Mouse (Mus musculus): ENCODE results near the gene Pigt.

The Pigt gene

DNA sequence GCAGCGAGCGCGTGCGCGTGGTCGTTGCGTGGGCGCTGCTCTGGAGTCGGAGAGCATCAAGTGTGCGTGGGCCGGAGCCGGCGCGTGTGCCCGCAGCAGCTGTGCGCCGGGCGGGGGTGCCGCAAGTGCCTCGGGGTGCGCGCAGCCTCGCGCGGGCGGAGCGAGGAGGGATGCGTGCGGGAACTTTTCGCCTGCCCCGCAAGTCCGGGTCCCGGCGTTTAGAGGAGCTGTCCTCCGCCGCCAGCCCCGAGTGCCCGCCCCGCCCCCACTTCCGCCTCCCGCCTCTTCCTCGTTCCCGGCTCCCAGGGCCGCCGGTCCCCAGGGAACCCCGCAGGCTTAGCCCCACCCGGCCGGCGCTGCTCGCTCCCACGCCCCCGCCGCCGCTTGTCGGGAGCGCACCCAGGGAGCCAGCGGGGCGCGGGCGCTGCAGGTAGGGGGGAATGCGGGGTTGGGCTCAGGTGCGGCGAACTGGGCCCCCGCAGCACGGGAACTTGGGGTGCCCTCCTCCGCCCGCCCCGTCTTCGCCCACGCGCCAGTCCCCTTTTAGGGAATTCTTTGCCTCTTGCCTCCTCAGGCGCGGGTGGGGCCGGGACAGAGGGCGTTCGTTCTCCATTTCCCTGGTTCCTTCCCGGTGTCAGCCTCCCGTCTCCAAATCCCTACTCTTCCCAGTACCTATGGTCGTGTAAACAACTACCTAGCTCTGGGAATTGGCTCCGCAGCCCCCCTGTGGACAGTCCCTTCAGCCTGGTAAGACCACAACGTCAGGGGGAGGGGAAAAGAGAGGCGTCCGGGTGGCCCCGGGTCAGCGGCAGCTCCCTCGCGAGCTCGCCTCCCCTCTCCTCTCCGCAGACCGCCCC is 10.8 kb upstream of the Pigt start:
- peak; percentile 60 for DNase-seq (ENCODE audit: low spot score)

GRCm38 (mm10) chr2:164487115-164487527 is 10.2 kb upstream of the Pigt start:
- DNase-seq (ENCODE audit: low spot score), result no peak

GRCm38 (mm10) chr2:164487812-164488211 is 9.5 kb upstream of the Pigt start:
- DNase-seq (ENCODE audit: low spot score), result no peak

- no peak for DNase-seq (ENCODE audit: low spot score)
Observed at GRCm38 (mm10) chr2:164494126-164494525, 3.2 kb upstream of the Pigt start.

- DNase-seq (ENCODE audit: low spot score), result no peak
Observed at GRCm38 (mm10) chr2:164496331-164496730, 989 bp upstream of the Pigt start.

GRCm38 (mm10) chr2:164497691-164498268 is 460 bp downstream of the Pigt start:
- no peak for DNase-seq (ENCODE audit: low spot score)

GRCm38 (mm10) chr2:164499317-164499716 is 2.0 kb downstream of the Pigt start:
- no peak for DNase-seq (ENCODE audit: low spot score)

GRCm38 (mm10) chr2:164500511-164500910 is 3.2 kb downstream of the Pigt start:
- DNase-seq (ENCODE audit: low spot score), result no peak

DNA sequence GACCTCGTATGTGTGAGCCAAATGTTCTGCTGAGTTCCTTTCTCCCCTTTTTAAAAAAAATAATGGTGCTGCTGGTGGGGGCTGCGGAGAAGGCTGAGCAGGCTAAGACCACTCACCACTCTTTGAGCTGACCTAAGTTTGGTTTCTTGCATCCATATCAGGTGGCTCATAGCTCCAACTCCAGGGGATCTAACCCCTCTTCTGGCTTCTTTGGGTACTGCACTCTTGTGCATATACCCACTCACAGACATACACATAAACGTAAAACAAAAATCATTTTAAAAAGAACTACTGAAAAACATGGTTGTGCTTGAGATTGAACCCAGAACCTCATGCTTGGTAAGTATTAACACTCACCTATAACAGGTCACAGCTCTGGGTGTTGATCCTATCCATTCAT is 7.6 kb downstream of the Pigt start:
- DNase-seq (ENCODE audit: low spot score), result no peak

DNA sequence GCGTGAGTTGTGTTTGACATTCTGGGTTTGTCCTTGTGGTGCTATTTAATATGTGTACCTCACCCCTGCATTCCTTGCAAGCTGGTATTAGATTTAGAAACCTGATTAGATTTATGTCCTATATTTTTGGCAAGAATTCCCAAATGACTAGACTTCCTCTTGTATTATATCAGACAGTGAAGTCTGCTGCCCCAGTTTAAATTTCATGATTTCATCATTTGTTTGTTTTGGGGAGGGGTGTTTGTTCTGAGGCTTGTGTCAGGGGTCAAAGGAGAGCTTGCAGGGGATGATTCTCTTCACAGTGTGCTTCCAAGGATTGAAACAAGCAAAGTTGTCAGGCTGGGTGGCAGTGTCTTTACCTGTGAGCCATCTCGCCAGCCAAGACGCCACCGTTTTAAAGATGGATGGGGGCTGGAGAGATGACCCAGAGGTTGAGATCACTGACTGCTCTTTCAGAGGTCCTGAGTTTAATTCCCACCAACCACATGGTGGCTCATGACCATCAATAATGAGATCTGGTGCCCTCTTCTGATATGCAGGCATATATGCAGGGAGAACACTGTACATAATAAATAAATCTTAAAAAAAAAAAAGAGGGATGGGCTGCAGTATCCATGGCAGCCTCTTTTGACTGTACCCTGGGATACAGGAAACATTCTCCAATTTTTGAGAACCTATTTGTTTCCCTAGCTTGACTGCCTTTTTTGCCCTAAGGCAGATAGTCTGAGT is 8.5 kb downstream of the Pigt start:
- DNase-seq (ENCODE audit: low spot score), result no peak

GRCm38 (mm10) chr2:164507811-164508210 is 10.5 kb downstream of the Pigt start:
- DNase-seq (ENCODE audit: low spot score), result no peak

DNA sequence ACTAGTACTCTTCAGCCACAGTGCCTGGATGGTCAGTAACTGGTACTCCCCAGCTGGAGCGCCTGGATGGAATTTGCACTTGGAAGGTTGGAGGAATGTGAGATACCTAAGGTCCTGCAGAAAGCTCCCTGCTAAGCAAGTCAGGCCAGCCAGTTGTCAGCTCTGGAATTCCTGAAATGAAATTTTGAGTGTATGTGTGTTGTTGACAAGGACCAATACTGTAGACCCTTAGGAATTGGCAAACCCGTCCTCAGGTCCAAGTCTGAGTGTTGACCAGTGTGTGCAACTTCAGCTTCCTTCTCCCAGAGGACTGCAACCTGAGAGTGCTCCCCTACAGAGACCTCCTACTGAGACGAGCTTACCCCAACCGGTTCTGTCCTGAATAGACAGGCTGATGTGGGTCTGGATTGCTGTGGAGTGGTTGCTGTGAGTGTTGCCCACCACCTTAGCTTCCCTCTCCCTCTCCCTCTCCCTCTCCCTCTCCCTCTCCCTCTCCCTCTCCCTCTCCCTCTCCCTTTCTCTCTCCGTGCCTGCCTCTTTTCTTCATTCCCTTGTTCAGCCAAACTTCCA is 13.4 kb downstream of the Pigt start:
- peak; percentile 50 for DNase-seq (ENCODE audit: low spot score)

- DNase-seq (ENCODE audit: low spot score), result peak; percentile 57
Observed at GRCm38 (mm10) chr2:164512121-164512909, 15.0 kb downstream of the Pigt start.

- peak; percentile 85 for DNase-seq (ENCODE audit: low spot score)
Observed at GRCm38 (mm10) chr2:164513389-164513788, 16.1 kb downstream of the Pigt start.

DNA sequence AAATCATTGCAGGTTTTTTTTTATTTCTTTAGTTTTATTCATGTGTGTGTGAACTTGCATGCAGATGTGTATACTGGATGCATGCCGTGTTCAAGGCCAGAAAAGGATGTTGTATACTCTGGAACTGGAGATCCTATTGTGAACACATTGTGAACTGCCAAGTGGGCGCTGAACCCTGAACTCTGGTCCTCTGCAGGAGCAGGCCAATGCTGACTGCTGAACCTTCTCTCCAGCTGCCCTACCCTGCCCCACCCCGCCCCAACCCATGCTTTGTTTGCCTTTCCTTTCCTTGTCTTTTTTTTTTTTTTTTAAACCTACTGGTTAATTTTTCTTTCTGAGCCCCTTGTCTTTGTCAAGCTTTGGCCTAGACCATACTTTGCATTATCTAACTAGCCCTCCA is 17.6 kb downstream of the Pigt start:
- DNase-seq (ENCODE audit: low spot score), result no peak

DNA sequence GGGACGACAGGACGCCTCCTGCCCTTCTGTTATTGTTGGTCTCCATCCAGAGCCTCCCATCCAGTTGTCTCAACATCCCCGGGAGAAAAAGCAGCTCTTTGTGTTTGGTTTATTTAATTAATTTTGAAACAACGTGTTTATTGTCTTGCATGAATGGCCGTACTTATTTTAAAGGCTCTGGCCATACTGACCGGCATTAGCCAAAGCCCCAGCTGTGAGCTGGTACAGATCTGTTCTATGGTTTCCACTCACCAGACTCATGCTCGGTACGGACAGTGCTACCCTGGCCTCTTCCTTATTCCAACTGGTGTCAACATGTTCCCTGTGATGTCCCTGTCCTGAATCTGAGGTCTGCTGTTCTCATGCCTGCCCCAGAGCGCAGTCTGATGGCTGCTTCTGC is 18.6 kb downstream of the Pigt start:
- DNase-seq (ENCODE audit: low spot score), result no peak

- no peak for DNase-seq (ENCODE audit: low spot score)
Observed at GRCm38 (mm10) chr2:164516592-164516991, 19.3 kb downstream of the Pigt start.

DNA sequence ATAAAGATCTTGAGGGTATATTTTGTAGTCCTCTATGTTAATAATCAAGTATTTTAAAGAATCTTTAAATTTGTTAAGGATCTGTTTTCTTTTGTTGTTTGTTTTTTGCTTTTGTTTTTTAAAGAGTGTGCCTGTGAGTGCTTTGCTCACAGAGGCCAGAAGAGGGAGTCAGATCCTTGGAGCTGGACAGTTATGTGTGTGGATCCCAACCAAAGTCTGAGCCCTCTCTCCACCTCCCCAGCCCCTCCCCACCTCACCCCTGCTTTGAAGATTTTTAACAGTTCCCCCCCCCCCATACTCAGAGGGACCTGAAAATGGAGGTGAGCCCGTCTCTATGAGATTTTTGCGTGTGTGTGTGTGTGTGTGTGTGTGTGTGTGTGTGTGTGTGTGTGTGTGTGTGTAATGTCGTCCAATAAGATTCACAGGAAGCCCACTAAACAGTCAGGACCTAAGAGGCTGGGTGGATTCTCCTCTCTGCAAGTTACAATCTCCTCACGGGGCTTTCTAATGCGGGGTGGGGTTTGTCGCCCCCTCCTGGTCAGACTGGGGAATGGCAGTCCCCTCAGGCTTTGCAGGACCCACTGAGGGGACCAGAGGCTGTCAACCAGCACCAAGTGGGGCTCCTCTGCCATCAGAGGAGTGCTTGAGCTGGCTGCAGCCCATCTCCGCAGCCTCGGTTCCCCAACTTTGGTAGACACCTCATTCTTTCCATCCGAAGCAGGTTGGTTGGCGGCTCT is 20.3 kb downstream of the Pigt start:
- DNase-seq (ENCODE audit: low spot score), result peak; percentile 75

GRCm38 (mm10) chr2:164518266-164519170 is 21.2 kb downstream of the Pigt start:
- DNase-seq (ENCODE audit: low spot score), result no peak

- no peak for DNase-seq (ENCODE audit: low spot score)
Observed at GRCm38 (mm10) chr2:164519171-164519526, 21.8 kb downstream of the Pigt start.

All from lung, postnatal 25 days (tissue).